Mouse (Mus musculus) forebrain, embryonic 13.5 days (tissue): ENCODE results near the gene Pkp4. TPM values are rescaled to one million over a fixed set of nuclear protein-coding genes. Genes with fewer than 3 reads are reported as not detected.
A peak's percentile ranks its signal among the peaks of the same experiment; 100 is the strongest.

Experiments
- ATAC-seq: fragments of 200-750 bp; cut with Nextera tagmentation; 2 replicates; pipeline ENCODE4 v1.8.0; 2017
- H3K27ac ChIP-seq: fragments of 300-500 bp; sonication (generic); 2 replicates; pipeline ENCODE4 v1.5.1; 2015; ENCODE audit warnings: inconsistent platforms, mild to moderate bottlenecking, moderate library complexity
- H3K27me3 ChIP-seq: fragments of 300-500 bp; sonication (generic); 2 replicates; pipeline ENCODE4 v1.6.1; 2015; ENCODE audit warnings: mild to moderate bottlenecking, inconsistent platforms
- H3K36me3 ChIP-seq: fragments of 300-500 bp; sonication (generic); 2 replicates; pipeline ENCODE4 v1.6.1; 2015; ENCODE audit warnings: mild to moderate bottlenecking, inconsistent platforms; ENCODE audit not compliant: poor library complexity, severe bottlenecking
- H3K4me1 ChIP-seq: fragments of 300-500 bp; sonication (generic); 2 replicates; pipeline ENCODE4 v1.6.1; 2015; ENCODE audit warnings: inconsistent platforms
- H3K4me2 ChIP-seq: fragments of 300-500 bp; sonication (generic); 2 replicates; pipeline ENCODE4 v1.6.1; 2015; ENCODE audit warnings: inconsistent platforms, mild to moderate bottlenecking, moderate library complexity
- H3K4me3 ChIP-seq: fragments of 300-500 bp; sonication (generic); 2 replicates; pipeline ENCODE4 v1.5.1; 2015; ENCODE audit warnings: mild to moderate bottlenecking, inconsistent platforms
- H3K9ac ChIP-seq: fragments of 300-500 bp; sonication (generic); 2 replicates; pipeline ENCODE4 v1.6.1; 2015; ENCODE audit warnings: mild to moderate bottlenecking, inconsistent platforms
- H3K9me3 ChIP-seq: fragments of 300-500 bp; sonication (generic); replicated peaks from 2 replicates; pipeline ENCODE4 v1.6.1; 2016; ENCODE audit warnings: inconsistent platforms
- WGBS: fragments of 180-500 bp; shearing (Covaris S2); methylation state at CpG from one replicate; pipeline ENCODE4 v1.1.7; 2015; 5-methylcytosine and 5-hydroxymethylcytosine counted together
- polyA plus RNA-seq: library from polyadenylated mRNA; unstranded; fragments of >200 nt; fragmentation: Nextera tagmentation; extraction: Ambion mirVana; gene quantifications from 2 replicates; pipeline ENCODE4 v1.2.1, GENCODE M21; 2015

The Pkp4 gene
- polyA plus RNA-seq, 1 experiment from 2014 or later, result 19.7 TPM

DNA sequence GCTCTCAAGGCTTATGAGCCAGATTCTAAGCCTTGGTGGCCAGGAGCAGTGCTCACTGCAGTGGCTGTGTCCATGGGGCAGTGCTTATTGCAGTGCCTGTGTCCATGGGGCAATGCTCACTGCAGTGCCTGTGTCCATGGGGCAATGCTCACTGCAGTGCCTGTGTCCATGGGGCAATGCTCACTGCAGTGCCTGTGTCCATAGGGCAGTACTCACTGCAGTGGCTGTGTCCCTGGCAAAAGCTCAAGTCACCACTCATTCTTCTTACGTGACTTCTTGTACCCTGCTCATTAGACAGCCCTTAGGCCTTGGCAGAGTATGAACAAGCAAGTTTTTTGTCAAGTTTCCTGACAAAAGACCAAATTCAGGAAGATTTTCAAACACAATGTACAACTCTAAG is 124.9 kb downstream of the Pkp4 start:
- H3K27me3 ChIP-seq, result no peaks in the 10 kb centered on the region
- WGBS, result 71% methylated on average over 1 of the region's 1 CpGs
- no peaks in the 10 kb centered on the region for H3K9me3 ChIP-seq
- H3K36me3 ChIP-seq, result no peaks in the 10 kb centered on the region
- no peak overlapping the region for H3K4me3 ChIP-seq
- no peak overlapping the region for H3K4me2 ChIP-seq
- no peak overlapping the region for H3K9ac ChIP-seq
- ATAC-seq, result no peak
- H3K4me1 ChIP-seq, result peaks cover 4% of the 10 kb centered on the region; the same call in 1 of the 2 replicates
- H3K27ac ChIP-seq, result no peak overlapping the region

GRCm38 (mm10) chr2:59286247-59286646 is 125.6 kb downstream of the Pkp4 start:
- Histone ChIP-seq H3K36me3 (no peaks in the 10 kb centered on the region), H3K9ac (no peak overlapping the region), H3K4me2 (no peak overlapping the region), H3K4me1 (peaks cover 4% of the 10 kb centered on the region; the same call in 1 of the 2 replicates), H3K27ac (no peak overlapping the region), H3K27me3 (no peaks in the 10 kb centered on the region), H3K9me3 (no peaks in the 10 kb centered on the region), H3K4me3 (no peak overlapping the region)
- WGBS, result 80% methylated on average over 9 of the region's 9 CpGs
- 0 out of 2 replicates have a peak, but pooled peaks have one; percentile 25 for ATAC-seq

DNA sequence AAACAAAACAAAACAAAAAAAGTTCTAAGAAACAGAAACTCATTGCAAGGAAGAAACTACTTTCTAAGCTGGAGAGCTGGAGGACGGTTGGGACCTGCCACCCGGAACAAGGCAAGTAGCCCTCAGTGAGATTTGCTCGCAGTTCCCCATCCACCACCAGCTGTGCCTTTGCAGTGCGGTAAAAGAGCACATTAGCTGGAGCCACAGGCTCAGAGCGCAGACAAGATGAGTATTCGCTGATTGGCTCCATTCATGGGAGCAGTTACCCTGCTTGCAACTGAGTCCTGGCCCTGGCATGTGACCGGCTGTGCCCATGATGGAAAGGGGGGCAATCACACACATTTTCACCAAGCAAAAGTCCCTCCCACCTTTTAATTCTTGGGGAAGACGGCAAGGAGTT is 127.0 kb downstream of the Pkp4 start:
- H3K4me2 ChIP-seq, result no peak overlapping the region
- WGBS, result 62% methylated on average over 8 of the region's 8 CpGs
- no peak overlapping the region for H3K4me3 ChIP-seq
- H3K9ac ChIP-seq, result no peak overlapping the region
- no peak for ATAC-seq
- no peaks in the 10 kb centered on the region for H3K27me3 ChIP-seq
- H3K9me3 ChIP-seq, result no peaks in the 10 kb centered on the region
- H3K36me3 ChIP-seq, result no peaks in the 10 kb centered on the region
- no peak overlapping the region for H3K27ac ChIP-seq
- peaks cover 4% of the 10 kb centered on the region; the same call in 1 of the 2 replicates for H3K4me1 ChIP-seq

- Histone ChIP-seq H3K4me2 (no peak overlapping the region), H3K27me3 (no peaks in the 10 kb centered on the region), H3K9ac (no peak overlapping the region), H3K27ac (no peak overlapping the region), H3K4me1 (peaks cover 4% of the 10 kb centered on the region; the same call in 1 of the 2 replicates), H3K9me3 (no peaks in the 10 kb centered on the region), H3K36me3 (no peaks in the 10 kb centered on the region), H3K4me3 (no peak overlapping the region)
- 78% methylated on average over 2 of the region's 2 CpGs for WGBS
- no peak for ATAC-seq
These were observed 128.8 kb downstream of the Pkp4 start for GRCm38 (mm10) chr2:59289411-59289810.

- H3K27me3 ChIP-seq, result no peaks in the 10 kb centered on the region
- ATAC-seq, result no peak
These were observed 129.7 kb downstream of the Pkp4 start for GRCm38 (mm10) chr2:59290391-59290790.

GRCm38 (mm10) chr2:59299831-59300230 is 139.2 kb downstream of the Pkp4 start:
- Histone ChIP-seq H3K36me3 (no peaks in the 10 kb centered on the region), H3K4me1 (peaks cover 21% of the 10 kb centered on the region), H3K27ac (no peak overlapping the region), H3K4me3 (no peak overlapping the region), H3K27me3 (no peaks in the 10 kb centered on the region), H3K4me2 (no peak overlapping the region), H3K9ac (no peak overlapping the region), H3K9me3 (no peaks in the 10 kb centered on the region)
- 98% methylated on average over 3 of the region's 3 CpGs for WGBS
- ATAC-seq, result no peak

More at GRCm38 (mm10) chr2:59290391-59290790, 129.7 kb downstream of the Pkp4 start:
- H3K9me3 ChIP-seq, result no peaks in the 10 kb centered on the region
- no peak overlapping the region for H3K9ac ChIP-seq
- H3K4me2 ChIP-seq, result no peak overlapping the region
- no peak overlapping the region for H3K4me3 ChIP-seq
- H3K36me3 ChIP-seq, result no peaks in the 10 kb centered on the region
- H3K27ac ChIP-seq, result no peak overlapping the region
- peaks cover 4% of the 10 kb centered on the region; the same call in 1 of the 2 replicates for H3K4me1 ChIP-seq
- 94% methylated on average over 3 of the region's 3 CpGs for WGBS

DNA sequence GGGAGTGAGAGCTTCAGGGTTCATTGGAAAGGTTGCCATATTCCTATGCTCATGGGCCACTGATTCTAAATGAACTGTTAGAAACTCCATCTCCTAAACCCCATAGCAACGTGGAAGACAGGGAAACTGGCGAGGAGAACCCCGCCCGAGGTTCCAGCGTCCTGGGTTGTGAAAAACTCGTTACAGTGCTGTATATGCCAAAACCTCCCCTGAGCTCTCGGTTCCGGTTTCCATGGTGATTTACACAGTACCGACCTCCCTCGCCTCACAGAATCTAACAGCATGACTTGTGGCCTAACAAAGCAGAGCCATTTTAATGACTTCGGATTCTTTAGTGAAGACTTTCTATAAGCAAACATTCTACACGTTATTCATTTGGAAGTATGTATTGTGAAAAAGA is 141.0 kb downstream of the Pkp4 start:
- 13% methylated on average over 12 of the region's 12 CpGs for WGBS
- H3K4me2 ChIP-seq, result peak overlapping the region; percentile 18; the same call in 1 of the 2 replicates
- H3K27ac ChIP-seq, result no peak overlapping the region
- H3K4me1 ChIP-seq, result peaks cover 21% of the 10 kb centered on the region
- H3K9me3 ChIP-seq, result no peaks in the 10 kb centered on the region
- ATAC-seq, result peak; percentile 85
- no peak overlapping the region for H3K9ac ChIP-seq
- peaks cover 16% of the 10 kb centered on the region for H3K36me3 ChIP-seq
- no peaks in the 10 kb centered on the region for H3K27me3 ChIP-seq
- no peak overlapping the region for H3K4me3 ChIP-seq

DNA sequence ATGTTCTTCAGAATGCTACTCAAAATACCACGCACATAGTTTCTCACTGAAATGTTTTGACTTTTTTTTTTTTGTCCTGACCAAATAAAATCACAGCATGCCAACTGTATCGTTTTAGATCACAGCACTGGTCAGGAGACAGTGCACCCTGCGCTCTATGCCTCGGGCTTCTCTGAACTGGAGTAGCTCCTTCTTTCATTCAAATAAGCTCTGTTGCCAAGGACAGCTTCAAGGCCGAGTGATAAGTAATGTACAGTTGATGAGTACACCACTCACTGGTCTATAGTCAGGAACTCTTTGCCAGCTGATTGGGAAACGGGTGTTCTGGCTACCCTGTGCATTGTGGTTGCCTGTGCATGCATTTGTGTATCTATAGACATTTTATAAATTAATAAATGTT is 141.8 kb downstream of the Pkp4 start:
- ATAC-seq, result no peak
- Histone ChIP-seq H3K27ac (no peak overlapping the region; the same call in 1 of the 2 replicates), H3K9ac (no peak overlapping the region), H3K36me3 (peaks cover 23% of the 10 kb centered on the region), H3K27me3 (no peaks in the 10 kb centered on the region), H3K4me2 (no peak overlapping the region), H3K4me3 (no peak overlapping the region), H3K4me1 (peaks cover 21% of the 10 kb centered on the region), H3K9me3 (no peaks in the 10 kb centered on the region)
- WGBS, result 54% methylated on average over 6 of the region's 6 CpGs

GRCm38 (mm10) chr2:59303530-59304063 is 142.9 kb downstream of the Pkp4 start:
- Histone ChIP-seq H3K4me2 (no peak overlapping the region), H3K9ac (no peak overlapping the region), H3K27ac (no peak overlapping the region), H3K4me1 (peaks cover 21% of the 10 kb centered on the region), H3K9me3 (no peaks in the 10 kb centered on the region), H3K36me3 (peaks cover 35% of the 10 kb centered on the region), H3K4me3 (no peak overlapping the region), H3K27me3 (no peaks in the 10 kb centered on the region)
- ATAC-seq, result no peak
- 92% methylated on average over 12 of the region's 12 CpGs for WGBS

DNA sequence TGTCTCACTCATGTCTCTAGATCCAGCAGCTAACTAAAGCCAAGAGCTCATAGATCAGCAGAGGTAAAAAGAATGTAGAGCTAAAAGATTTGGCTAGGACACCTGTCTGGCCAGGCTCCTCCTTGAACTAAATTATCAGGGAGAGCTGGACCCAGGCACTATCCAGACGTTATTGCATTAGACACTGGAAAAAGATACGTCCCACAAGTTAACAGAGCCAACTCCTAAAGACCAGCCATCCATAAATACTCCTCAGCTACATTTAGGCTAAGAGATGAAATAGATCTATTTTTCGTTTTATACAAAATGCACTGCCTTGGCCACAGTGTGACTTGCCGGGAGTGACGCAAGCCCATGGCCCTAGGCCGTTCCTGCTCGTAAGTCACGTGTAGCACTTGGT is 146.7 kb downstream of the Pkp4 start:
- no peaks in the 10 kb centered on the region for H3K27me3 ChIP-seq
- ATAC-seq, result no peak
- no peak overlapping the region for H3K4me2 ChIP-seq
- H3K9me3 ChIP-seq, result no peaks in the 10 kb centered on the region
- H3K4me1 ChIP-seq, result peaks cover 10% of the 10 kb centered on the region
- no peak overlapping the region for H3K27ac ChIP-seq
- peaks cover 54% of the 10 kb centered on the region for H3K36me3 ChIP-seq
- H3K4me3 ChIP-seq, result no peak overlapping the region
- 95% methylated on average over 8 of the region's 8 CpGs for WGBS
- no peak overlapping the region for H3K9ac ChIP-seq

DNA sequence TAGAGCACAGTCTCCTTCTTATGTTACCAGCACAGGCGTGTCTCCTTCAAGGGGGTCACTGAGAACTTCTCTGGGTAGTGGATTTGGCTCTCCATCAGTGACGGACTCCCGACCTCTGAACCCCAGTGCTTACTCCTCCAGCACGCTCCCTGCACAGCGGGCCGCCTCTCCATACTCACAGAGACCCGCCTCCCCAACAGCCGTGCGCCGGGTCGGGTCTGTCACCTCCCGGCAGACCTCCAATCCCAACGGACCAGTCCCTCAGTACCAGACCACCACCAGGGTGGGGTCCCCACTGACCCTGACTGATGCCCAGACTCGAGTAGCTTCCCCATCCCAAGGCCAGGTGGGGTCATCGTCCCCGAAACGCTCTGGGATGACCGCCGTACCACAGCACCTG is 147.4 kb downstream of the Pkp4 start:
- Histone ChIP-seq H3K9me3 (no peaks in the 10 kb centered on the region), H3K36me3 (peaks cover 54% of the 10 kb centered on the region), H3K4me3 (no peak overlapping the region), H3K4me2 (no peak overlapping the region), H3K4me1 (peaks cover 2% of the 10 kb centered on the region; the same call in 1 of the 2 replicates), H3K9ac (no peak overlapping the region), H3K27ac (no peak overlapping the region), H3K27me3 (no peaks in the 10 kb centered on the region)
- ATAC-seq, result no peak; the same call in 1 of the 2 replicates
- WGBS, result 95% methylated on average over 19 of the region's 19 CpGs

- Histone ChIP-seq H3K4me3 (no peak overlapping the region), H3K27me3 (no peaks in the 10 kb centered on the region), H3K27ac (peak overlapping the region; percentile 12; the same call in 1 of the 2 replicates), H3K9me3 (peaks cover 2% of the 10 kb centered on the region), H3K4me2 (no peak overlapping the region), H3K4me1 (peaks cover 10% of the 10 kb centered on the region; the same call in 1 of the 2 replicates), H3K9ac (no peak overlapping the region), H3K36me3 (peaks cover 31% of the 10 kb centered on the region)
- 64% methylated on average over 6 of the region's 6 CpGs for WGBS
- peak; percentile 57 for ATAC-seq
These were observed 152.6 kb downstream of the Pkp4 start for GRCm38 (mm10) chr2:59313293-59313692.

GRCm38 (mm10) chr2:59318631-59319030 is 158.0 kb downstream of the Pkp4 start:
- Histone ChIP-seq H3K9me3 (peaks cover 12% of the 10 kb centered on the region), H3K9ac (no peak overlapping the region), H3K27ac (no peak overlapping the region), H3K27me3 (no peaks in the 10 kb centered on the region), H3K36me3 (peaks cover 53% of the 10 kb centered on the region), H3K4me1 (peaks cover 4% of the 10 kb centered on the region; the same call in 1 of the 2 replicates), H3K4me3 (no peak overlapping the region), H3K4me2 (no peak overlapping the region)
- no peak for ATAC-seq
- 95% methylated on average over 1 of the region's 1 CpGs for WGBS
